Mouse (Mus musculus): ENCODE results near the gene Ptch1. TPM values are rescaled to one million over a fixed set of nuclear protein-coding genes. Genes with fewer than 3 reads are reported as not detected.

Gene Ptch1
- polyA plus RNA-seq, 1 experiment from 2014 or later = 24.0 TPM

DNA sequence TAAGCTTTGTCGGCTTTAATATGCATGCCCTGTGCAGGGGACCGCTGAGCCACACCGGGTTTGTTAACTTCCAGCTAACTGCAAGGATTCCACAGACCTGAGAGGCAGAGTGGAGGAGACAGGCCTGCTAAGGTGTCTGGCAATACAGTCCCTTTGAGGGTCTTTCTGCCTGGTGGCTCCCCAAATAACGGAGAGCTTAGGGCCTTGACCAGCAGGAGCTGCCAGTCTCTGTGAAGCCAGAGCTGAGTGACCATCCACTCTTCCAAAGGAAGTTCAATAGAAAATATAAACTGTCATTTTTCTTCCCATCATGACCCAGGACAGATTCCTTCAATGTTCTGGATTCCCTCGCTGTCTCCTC, 4.0 kb downstream of the Ptch1 start:
- Histone ChIP-seq H3K4me3 (replicated peaks) (no peak overlapping the region), H3K4me1 (peaks cover 60% of the 10 kb centered on the region), H3K36me3 (replicated peaks) (no peaks in the 10 kb centered on the region), H3K27me3 (peaks cover 54% of the 10 kb centered on the region), H3K9me3 (no peaks in the 10 kb centered on the region), H3K4me2 (peak overlapping the region; percentile 94; the same call in 1 of the 2 replicates), H3K9ac (peak overlapping the region; percentile 7; the same call in 1 of the 2 replicates), H3K27ac (peak overlapping the region; percentile 51; the same call in 1 of the 2 replicates)
- ATAC-seq (ENCODE audit: low FRiP score) = no peak
- 2% methylated on average over 5 of the region's 5 CpGs for WGBS

- peaks cover 62% of the 10 kb centered on the region for H3K4me1 ChIP-seq
- H3K27me3 ChIP-seq = peaks cover 49% of the 10 kb centered on the region
- 1% methylated on average over 19 of the region's 19 CpGs for WGBS
- H3K9me3 ChIP-seq = no peaks in the 10 kb centered on the region
- 0 out of 2 replicates have a peak overlapping the region, but pooled peaks have one; percentile 3 for H3K4me3 ChIP-seq (replicated peaks)
- ATAC-seq (ENCODE audit: low FRiP score) = no peak
- H3K36me3 ChIP-seq (replicated peaks) = no peaks in the 10 kb centered on the region
- H3K27ac ChIP-seq = peak overlapping the region; percentile 51
- no peak overlapping the region; the same call in 1 of the 2 replicates for H3K9ac ChIP-seq
- H3K4me2 ChIP-seq = peak overlapping the region; percentile 94
Observed at GRCm38 (mm10) chr13:63568741-63569395, 4.5 kb downstream of the Ptch1 start.

- peaks cover 58% of the 10 kb centered on the region for H3K4me1 ChIP-seq
- H3K36me3 ChIP-seq (replicated peaks) = no peaks in the 10 kb centered on the region
- peak overlapping the region; percentile 94 for H3K4me2 ChIP-seq
- WGBS = 1% methylated on average over 14 of the region's 14 CpGs
- ATAC-seq (ENCODE audit: low FRiP score) = no peak
- peak overlapping the region; percentile 81 for H3K4me3 ChIP-seq (replicated peaks)
- H3K27ac ChIP-seq = peak overlapping the region; percentile 75
- peaks cover 43% of the 10 kb centered on the region for H3K27me3 ChIP-seq
- H3K9me3 ChIP-seq = no peaks in the 10 kb centered on the region
- H3K9ac ChIP-seq = peak overlapping the region; percentile 46
Observed at GRCm38 (mm10) chr13:63568306-63568705, 5.1 kb downstream of the Ptch1 start.

DNA sequence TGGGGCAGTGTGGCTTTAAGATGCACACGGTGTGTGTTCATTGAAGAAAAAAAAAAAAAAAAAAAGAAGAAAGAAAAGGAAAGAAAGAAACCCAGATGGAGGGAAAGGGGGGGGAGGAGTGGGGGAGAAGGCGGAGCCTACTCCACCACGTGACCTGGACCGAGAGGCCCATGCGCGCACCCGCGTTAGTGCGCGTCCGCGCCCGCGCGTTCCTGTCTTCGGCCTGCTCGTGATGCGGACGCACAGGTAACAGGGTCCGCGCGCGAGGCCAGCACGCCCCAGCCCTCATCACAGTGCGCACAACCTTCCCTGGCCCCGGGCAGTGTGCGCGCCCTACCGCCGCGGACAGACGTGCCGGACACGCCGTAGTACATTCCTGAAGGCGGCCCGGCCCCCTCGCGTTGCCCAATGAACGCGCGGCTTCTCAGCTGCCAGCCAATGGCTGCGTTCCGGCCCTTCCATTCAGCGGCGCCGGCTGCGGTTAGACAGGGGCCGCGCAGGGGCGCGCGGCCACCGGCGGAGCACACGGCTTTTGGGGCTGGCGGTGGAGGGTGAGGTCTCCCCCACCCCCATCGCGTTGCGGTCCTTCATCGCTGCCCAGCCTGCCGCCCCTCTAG, 5.6 kb downstream of the Ptch1 start:
- under 1% methylated on average over 61 of the region's 62 CpGs for WGBS
- H3K4me1 ChIP-seq = peaks cover 55% of the 10 kb centered on the region

DNA sequence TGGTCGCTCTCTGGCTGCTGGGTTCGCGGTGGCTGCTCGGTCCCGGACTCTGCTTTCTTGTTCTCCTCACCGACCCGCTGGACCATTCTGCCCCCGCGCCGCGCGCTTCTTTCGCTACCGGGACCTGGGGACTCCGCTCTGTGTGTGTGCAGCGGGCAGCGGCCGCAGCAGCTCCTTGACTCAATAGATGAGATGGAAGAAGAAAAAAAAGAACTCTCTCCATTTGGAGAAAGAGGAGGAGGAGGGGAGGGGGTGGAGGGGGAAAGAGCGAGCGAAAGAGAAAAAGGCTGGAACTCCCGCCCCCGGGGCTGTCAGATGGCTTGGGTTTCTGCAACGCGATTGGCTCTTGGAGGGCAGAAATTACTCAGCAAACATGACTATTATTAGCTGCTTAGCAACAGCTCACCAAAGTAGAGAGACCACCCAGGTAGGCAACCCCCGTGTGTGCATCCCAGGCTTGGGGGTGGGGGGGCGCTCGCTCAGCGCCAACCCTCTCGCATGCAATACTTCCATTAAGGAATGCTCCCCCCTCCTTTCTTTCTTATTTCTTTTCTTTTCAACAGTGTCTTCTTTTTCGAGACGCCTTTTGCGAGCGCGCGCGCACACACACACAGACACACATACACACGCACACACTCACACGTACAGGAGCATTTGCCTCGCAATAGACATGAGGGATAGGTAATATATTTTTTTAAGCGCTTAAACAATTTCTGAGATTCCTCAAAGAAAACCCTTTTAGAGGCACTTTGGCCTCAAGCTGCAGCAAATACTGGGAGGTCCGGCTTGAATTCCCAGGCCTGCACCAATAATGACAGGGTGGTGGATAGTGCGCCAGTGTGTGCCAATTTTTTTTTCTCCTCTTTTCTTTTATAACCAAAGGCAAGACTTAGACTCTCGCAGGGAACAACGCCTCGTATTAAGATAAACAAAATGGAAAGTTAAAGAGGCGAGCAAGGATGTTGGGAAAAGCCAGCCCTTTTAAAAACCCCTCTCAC, 7.1 kb downstream of the Ptch1 start:
- Histone ChIP-seq H3K4me3 (replicated peaks) (peak overlapping the region; percentile 81), H3K9ac (peak overlapping the region; percentile 99), H3K27ac (peak overlapping the region; percentile 100), H3K4me2 (peak overlapping the region; percentile 94), H3K36me3 (replicated peaks) (no peaks in the 10 kb centered on the region), H3K4me1 (peaks cover 53% of the 10 kb centered on the region), H3K9me3 (no peaks in the 10 kb centered on the region), H3K27me3 (peaks cover 32% of the 10 kb centered on the region)
- ATAC-seq (ENCODE audit: low FRiP score) = peak; percentile 75
- WGBS = under 1% methylated on average over 46 of the region's 46 CpGs

More for the DNA sequence above, 5.6 kb downstream of the Ptch1 start:
- Histone ChIP-seq H3K9ac (peak overlapping the region; percentile 46), H3K9me3 (no peaks in the 10 kb centered on the region), H3K4me3 (replicated peaks) (peak overlapping the region; percentile 81), H3K4me2 (peak overlapping the region; percentile 94), H3K27ac (peak overlapping the region; percentile 75), H3K36me3 (replicated peaks) (no peaks in the 10 kb centered on the region), H3K27me3 (peaks cover 39% of the 10 kb centered on the region)
- peak; percentile 79 for ATAC-seq (ENCODE audit: low FRiP score)

DNA sequence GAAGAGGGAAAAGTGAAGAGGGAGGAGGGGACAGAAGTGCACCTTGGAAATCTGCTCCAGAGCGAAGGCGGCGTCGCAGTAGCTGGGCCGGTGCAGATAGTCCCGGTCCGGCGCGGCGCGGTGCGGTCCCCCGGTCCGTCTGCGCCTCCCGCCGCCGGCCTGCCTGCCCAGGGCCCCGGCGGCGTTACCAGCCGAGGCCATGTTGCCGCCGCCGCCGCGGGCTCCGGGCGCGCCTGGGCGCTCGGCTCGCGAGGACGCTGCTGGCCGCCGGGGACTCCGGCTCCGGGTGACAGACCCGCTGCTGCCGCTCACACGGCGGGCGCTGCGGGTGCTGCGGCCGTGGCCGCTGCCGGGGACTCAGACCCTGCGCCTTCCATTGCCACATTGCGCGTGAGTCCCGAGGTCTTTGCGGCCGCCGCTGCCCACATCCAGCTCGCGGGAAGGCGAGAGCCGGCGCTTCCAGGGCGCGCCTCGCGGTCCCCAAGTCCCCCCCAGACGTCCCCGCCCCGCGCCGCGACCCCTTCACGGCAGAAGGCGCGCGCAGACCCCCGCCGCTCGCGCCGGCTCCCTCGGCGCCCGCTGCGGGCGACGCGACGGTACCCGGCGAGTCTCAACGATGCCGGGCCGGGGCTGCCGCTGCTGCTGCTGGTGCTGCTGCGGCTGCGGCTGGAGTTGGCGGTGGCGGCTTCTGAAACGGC, 7.9 kb downstream of the Ptch1 start:
- H3K9me3 ChIP-seq = no peaks in the 10 kb centered on the region
- H3K27ac ChIP-seq = peak overlapping the region; percentile 100
- under 1% methylated on average over 72 of the region's 99 CpGs for WGBS
- H3K4me2 ChIP-seq = peak overlapping the region; percentile 94
- peaks cover 49% of the 10 kb centered on the region for H3K4me1 ChIP-seq
- H3K27me3 ChIP-seq = peaks cover 25% of the 10 kb centered on the region
- ATAC-seq (ENCODE audit: low FRiP score) = no peak
- H3K36me3 ChIP-seq (replicated peaks) = no peaks in the 10 kb centered on the region
- peak overlapping the region; percentile 81 for H3K4me3 ChIP-seq (replicated peaks)
- peak overlapping the region; percentile 99 for H3K9ac ChIP-seq

- peak overlapping the region; percentile 94 for H3K4me2 ChIP-seq
- peaks cover 21% of the 10 kb centered on the region for H3K27me3 ChIP-seq
- H3K36me3 ChIP-seq (replicated peaks) = no peaks in the 10 kb centered on the region
- peak overlapping the region; percentile 100 for H3K27ac ChIP-seq
- peaks cover 47% of the 10 kb centered on the region for H3K4me1 ChIP-seq
- no peak for ATAC-seq (ENCODE audit: low FRiP score)
- peak overlapping the region; percentile 99 for H3K9ac ChIP-seq
- H3K4me3 ChIP-seq (replicated peaks) = peak overlapping the region; percentile 81
- WGBS = under 1% methylated on average over 36 of the region's 36 CpGs
- no peaks in the 10 kb centered on the region for H3K9me3 ChIP-seq
Observed at GRCm38 (mm10) chr13:63564626-63565319, 8.6 kb downstream of the Ptch1 start.

DNA sequence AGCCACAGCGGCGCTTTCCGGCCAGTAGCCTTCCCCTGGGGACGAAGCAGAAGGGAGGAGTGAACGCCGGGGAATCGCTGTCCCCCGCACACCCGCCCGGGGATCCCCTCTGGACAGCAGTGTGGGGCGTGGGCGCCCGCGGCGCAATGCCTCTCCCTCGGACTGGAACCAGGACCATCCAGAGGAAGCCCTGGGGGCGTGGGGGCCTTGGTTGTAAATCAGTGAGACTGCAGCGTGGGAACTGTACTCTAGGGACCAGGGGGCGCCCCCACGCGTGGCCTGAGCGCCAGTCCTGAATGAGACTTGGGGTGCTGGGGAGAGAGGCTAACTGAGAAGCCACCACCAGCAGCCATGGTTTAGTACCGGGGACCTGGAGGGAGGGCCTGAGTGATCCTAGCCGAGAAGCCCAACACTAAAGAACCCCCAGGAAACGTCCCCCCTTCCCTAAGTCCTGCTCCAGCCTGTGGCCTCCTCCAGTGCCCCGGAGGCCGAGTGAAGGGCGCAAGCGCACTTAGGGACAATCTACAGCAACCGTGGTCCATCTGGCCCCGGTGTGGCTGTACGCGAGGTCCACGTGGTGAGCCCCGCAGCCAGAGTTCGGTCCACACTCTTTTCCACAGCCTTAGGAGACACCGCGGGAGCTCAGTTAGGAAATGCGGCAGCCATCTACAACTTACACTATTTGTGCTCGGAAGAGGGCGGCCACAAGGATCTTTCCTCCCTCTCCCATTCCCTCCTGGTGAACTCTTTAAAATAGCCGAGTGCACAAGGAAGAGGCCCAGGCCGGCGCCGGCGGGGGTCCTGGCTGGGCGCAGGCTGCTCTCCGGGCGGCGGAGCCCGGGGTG, 9.4 kb downstream of the Ptch1 start:
- ATAC-seq (ENCODE audit: low FRiP score) = no peak
- H3K9ac ChIP-seq = peak overlapping the region; percentile 99
- under 1% methylated on average over 51 of the region's 51 CpGs for WGBS
- H3K4me2 ChIP-seq = peak overlapping the region; percentile 94
- peaks cover 21% of the 10 kb centered on the region for H3K27me3 ChIP-seq
- H3K9me3 ChIP-seq = no peaks in the 10 kb centered on the region
- peak overlapping the region; percentile 100 for H3K27ac ChIP-seq
- peaks cover 47% of the 10 kb centered on the region for H3K4me1 ChIP-seq
- H3K36me3 ChIP-seq (replicated peaks) = no peaks in the 10 kb centered on the region
- H3K4me3 ChIP-seq (replicated peaks) = peak overlapping the region; percentile 81

DNA sequence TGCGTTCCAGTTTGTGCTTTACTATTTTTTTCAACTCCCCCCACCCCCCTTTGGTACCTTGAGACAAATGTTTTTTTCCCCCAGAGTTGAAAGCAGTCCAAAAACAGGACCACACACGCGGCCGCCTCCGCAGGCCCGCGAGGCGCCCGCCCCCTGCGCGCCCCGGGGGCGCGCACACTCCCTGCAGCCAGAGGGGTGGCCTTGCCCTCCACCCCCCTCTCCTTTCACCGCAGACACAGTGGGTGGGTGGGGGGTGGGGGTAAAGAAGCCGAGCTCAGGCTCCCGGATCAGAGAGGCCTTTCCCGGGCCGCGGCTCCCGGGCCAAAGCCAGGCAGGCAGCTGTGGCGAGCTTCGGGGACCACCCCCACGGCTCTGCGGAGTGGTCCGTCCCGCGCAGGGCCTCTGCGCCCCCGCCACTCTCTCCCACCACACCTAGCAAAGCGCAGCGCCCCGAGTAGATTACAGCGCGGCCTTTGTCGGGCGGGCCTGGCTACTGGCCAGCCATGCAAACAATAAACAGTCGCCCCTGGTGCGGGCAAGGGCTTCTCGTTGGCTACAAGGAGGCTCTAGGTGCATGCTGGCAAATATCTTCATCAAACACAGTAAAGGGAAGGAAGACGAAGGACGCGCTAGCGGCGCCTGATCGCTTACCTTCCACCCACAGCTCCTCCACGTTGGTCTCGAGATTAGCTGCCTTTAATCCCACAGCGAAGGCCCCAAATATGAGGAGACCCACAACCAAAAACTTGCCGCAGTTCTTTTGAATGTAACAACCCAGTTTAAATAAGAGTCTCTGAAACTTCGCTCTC, 10.2 kb downstream of the Ptch1 start:
- WGBS = under 1% methylated on average over 51 of the region's 51 CpGs
- Histone ChIP-seq H3K9me3 (no peaks in the 10 kb centered on the region), H3K27me3 (peaks cover 22% of the 10 kb centered on the region), H3K4me2 (peak overlapping the region; percentile 94), H3K36me3 (replicated peaks) (no peaks in the 10 kb centered on the region), H3K4me3 (replicated peaks) (peak overlapping the region; percentile 81), H3K9ac (peak overlapping the region; percentile 99), H3K27ac (peak overlapping the region; percentile 100), H3K4me1 (peaks cover 47% of the 10 kb centered on the region)
- ATAC-seq (ENCODE audit: low FRiP score) = peak; percentile 66
